Mouse (Mus musculus) thymus, adult 2 months (tissue): Measurements from ENCODE around the gene Kifc3.

ENCODE experiments used
- CTCF ChIP-seq: fragments of 200-500 bp; IDR thresholded peaks from 2 replicates; pipeline ENCODE4 v1.5.1; 2012; ENCODE audit warnings: mild to moderate bottlenecking, control low read depth, low read length, moderate library complexity, borderline replicate concordance; ENCODE audit not compliant: control insufficient read depth, poor library complexity, insufficient read depth; ENCODE audit errors: extremely low read depth
- POLR2A ChIP-seq: fragments of 200-500 bp; IDR thresholded peaks from 2 replicates; pipeline ENCODE4 v1.6.1; 2012; ENCODE audit warnings: mild to moderate bottlenecking, low read length, control low read depth, moderate library complexity; ENCODE audit not compliant: control insufficient read depth, poor library complexity, insufficient read depth; ENCODE audit errors: extremely low read depth

DNA sequence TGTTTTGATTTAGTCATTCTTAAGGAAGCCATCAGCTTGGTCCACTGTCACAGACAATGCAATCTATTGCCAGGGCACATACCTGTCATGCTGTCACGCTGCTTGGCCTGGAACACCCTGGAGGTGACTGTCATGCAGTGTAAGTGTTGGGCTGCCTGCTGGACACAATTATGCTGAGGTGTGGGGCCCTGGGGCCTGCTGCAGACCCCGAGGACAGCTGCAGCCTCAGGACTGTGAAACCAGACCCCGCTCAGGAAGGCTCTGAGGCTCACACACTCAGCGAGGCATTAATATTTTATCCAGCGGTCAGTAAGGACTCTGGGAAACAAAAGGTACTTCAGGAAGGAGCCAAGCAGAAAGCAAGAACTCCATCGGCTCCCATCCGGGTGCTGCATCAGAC is 38.1 kb downstream of the Kifc3 start:
- TF ChIP-seq CTCF (no peak), POLR2A (no peak)
